Mouse (Mus musculus) forebrain, embryonic 16.5 days (tissue): ENCODE results near the gene Cct3. TPM values are rescaled to one million over a fixed set of nuclear protein-coding genes. Genes with fewer than 3 reads are reported as not detected.

Experiments
- ATAC-seq: fragments of 200-750 bp; cut with Nextera tagmentation; 2 replicates; pipeline ENCODE4 v1.8.0; 2017; ENCODE audit warnings: mild to moderate bottlenecking, moderate library complexity
- H3K27ac ChIP-seq: fragments of 300-500 bp; sonication (generic); 2 replicates; pipeline ENCODE4 v1.5.1; 2014; ENCODE audit warnings: low read length, control low read depth
- H3K27me3 ChIP-seq: fragments of 300-500 bp; sonication (generic); replicated peaks from 2 replicates; pipeline ENCODE4 v1.6.1; 2014; ENCODE audit warnings: low read length; ENCODE audit not compliant: control insufficient read depth, insufficient read depth
- H3K36me3 ChIP-seq: fragments of 300-500 bp; sonication (generic); 2 replicates; pipeline ENCODE4 v1.6.1; 2014; ENCODE audit not compliant: control insufficient read depth, insufficient read depth
- H3K4me1 ChIP-seq: fragments of 300-500 bp; sonication (generic); replicated peaks from 2 replicates; pipeline ENCODE4 v1.6.1; 2014; ENCODE audit warnings: low read length; ENCODE audit not compliant: control insufficient read depth, insufficient read depth
- H3K4me2 ChIP-seq: fragments of 300-500 bp; sonication (generic); 2 replicates; pipeline ENCODE4 v1.6.1; 2014; ENCODE audit warnings: mild to moderate bottlenecking, low read length, control low read depth
- H3K4me3 ChIP-seq: fragments of 300-500 bp; sonication (generic); replicated peaks from 2 replicates; pipeline ENCODE4 v1.5.1; 2014; ENCODE audit warnings: mild to moderate bottlenecking, low read length, control low read depth
- H3K9ac ChIP-seq: fragments of 300-500 bp; sonication (generic); replicated peaks from 2 replicates; pipeline ENCODE4 v1.6.1; 2014; ENCODE audit warnings: low read depth, low read length, control low read depth
- H3K9me3 ChIP-seq: fragments of 300-500 bp; sonication (generic); 2 replicates; pipeline ENCODE4 v1.6.1; 2016; ENCODE audit warnings: low read length; ENCODE audit not compliant: control insufficient read depth
- WGBS: fragments of 180-500 bp; shearing (Covaris S2); extraction: QIAGEN DNeasy Blood & Tissue Kit; methylation state at CpG from one replicate; pipeline ENCODE4 v1.1.7; 2014; 5-methylcytosine and 5-hydroxymethylcytosine counted together
- polyA plus RNA-seq: library from polyadenylated mRNA; unstranded; fragments of >200 nt; fragmentation: Nextera tagmentation; extraction: Ambion mirVana; gene quantifications from 2 replicates; pipeline ENCODE4 v1.2.1, GENCODE M21; 2015

Gene Cct3
- polyA plus RNA-seq, 1 experiment from 2014 or later: 517 TPM

DNA sequence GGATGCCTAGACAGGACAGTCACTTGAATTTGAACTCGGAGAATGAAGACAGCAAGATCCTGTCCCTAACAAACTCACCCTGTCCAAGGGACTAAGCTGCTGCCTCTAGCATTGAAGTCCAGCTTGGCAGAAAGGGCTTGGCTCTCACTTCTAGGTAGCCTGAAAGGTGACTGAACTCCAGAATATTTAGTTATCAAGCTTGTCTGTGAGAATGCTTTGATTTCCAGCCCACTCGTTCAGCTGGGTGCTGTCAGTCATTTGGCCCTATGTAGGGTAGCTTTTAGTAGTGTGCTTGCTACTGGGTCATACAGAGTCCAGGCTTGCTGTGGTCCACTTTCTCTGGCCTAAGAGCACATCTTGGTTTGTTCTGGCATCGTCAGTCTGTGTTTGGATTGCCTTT, 42.1 kb downstream of the Cct3 start:
- H3K4me2 ChIP-seq: no peak overlapping the region
- ATAC-seq: no peak
- WGBS: 67% methylated on average over 3 of the region's 3 CpGs
- H3K9ac ChIP-seq: no peak overlapping the region
- no peak overlapping the region for H3K4me3 ChIP-seq
- H3K4me1 ChIP-seq: peaks cover 20% of the 10 kb centered on the region
- H3K9me3 ChIP-seq: no peaks in the 10 kb centered on the region
- H3K27ac ChIP-seq: no peak overlapping the region
- peaks cover 20% of the 10 kb centered on the region for H3K36me3 ChIP-seq
- no peaks in the 10 kb centered on the region for H3K27me3 ChIP-seq

DNA sequence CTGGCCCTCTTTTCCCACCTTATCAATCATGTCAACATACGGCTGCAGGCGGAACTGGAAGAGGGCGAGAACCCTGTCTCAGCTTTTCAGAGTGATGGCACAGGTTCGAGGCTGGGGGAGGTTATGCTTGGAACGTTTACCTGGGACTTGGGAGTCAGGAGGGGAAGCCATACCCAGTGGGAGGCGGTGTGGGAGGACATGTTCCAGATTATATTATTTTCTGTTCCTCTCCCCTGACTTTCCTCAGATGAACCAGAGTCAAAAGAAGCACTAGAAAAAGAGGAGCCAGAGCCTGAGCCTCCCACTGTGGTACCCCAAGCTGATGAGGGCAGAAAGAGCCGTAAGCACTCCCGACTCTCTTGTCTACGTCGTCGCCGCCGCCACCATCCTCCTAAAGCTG, 53.8 kb downstream of the Cct3 start:
- no peak overlapping the region for H3K9ac ChIP-seq
- no peak overlapping the region for H3K4me3 ChIP-seq
- 96% methylated on average over 13 of the region's 13 CpGs for WGBS
- no peaks in the 10 kb centered on the region for H3K27me3 ChIP-seq
- peaks cover 72% of the 10 kb centered on the region for H3K36me3 ChIP-seq
- H3K4me2 ChIP-seq: no peak overlapping the region
- H3K27ac ChIP-seq: no peak overlapping the region
- H3K4me1 ChIP-seq: no peaks in the 10 kb centered on the region
- no peaks in the 10 kb centered on the region for H3K9me3 ChIP-seq
- ATAC-seq: no peak

DNA sequence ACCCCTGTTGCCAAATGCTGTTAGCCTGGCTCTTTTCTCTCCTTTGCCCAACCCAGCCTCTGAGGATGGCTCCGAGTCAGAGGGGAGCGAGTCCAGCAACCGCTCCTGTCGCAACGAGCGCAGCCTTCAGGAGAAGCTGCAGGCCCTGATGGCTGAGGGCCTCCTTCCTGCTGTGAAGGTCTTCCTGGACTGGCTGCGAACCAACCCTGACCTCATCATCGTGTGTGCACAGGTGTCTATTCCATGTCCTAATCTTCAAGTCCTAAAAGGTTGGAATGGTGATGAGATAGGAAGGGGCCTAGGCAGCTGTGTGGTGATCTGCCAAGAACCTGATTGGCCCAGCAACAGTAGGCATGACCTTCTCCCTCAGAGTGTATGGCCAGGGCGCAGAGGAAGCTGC, 56.0 kb downstream of the Cct3 start:
- Histone ChIP-seq H3K4me1 (no peaks in the 10 kb centered on the region), H3K4me2 (no peak overlapping the region), H3K27ac (no peak overlapping the region), H3K27me3 (no peaks in the 10 kb centered on the region), H3K9me3 (no peaks in the 10 kb centered on the region), H3K36me3 (peaks cover 74% of the 10 kb centered on the region), H3K4me3 (no peak overlapping the region), H3K9ac (no peak overlapping the region)
- no peak for ATAC-seq
- 94% methylated on average over 9 of the region's 9 CpGs for WGBS

DNA sequence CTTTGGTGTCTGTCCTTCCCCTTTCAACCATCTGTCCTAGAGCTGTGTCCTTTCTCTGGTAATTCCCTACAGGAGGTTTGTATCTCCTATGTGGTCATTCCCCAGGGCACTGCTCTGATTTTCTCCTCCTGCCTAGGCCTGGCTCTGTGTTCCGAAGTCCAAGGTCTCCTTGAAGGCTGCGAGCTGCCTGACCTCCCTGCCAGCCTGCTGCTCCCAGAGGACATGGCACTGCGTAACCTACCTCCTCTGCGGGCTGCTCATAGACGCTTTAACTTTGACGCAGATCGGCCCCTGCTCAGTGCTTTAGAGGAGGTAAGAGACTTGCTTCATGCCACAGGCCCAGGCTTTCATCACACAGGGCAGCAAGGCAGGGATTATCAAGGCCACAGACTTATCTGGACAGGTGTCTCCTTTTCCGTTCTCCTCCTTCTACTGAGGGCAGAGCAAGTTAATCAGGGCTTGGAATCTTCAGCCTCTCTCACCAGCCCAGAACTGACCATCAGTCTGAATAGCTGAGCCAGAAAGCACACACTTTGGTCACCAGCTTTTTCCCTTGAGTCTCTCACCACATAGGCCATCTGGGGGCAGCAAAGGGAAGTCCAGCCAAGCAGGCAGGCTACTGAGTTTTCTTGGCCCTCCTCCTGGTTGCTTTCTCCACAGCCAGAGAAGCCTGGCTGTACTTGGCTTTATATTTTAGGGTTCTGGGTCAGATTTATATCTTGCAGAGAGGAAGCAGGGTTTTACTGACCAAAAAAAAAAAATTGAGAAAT, 57.7 kb downstream of the Cct3 start:
- Histone ChIP-seq H3K4me1 (no peaks in the 10 kb centered on the region), H3K4me2 (no peak overlapping the region), H3K4me3 (no peak overlapping the region), H3K36me3 (peaks cover 76% of the 10 kb centered on the region), H3K9me3 (no peaks in the 10 kb centered on the region), H3K27me3 (no peaks in the 10 kb centered on the region), H3K27ac (no peak overlapping the region), H3K9ac (no peak overlapping the region)
- no peak for ATAC-seq
- WGBS: 95% methylated on average over 8 of the region's 8 CpGs

DNA sequence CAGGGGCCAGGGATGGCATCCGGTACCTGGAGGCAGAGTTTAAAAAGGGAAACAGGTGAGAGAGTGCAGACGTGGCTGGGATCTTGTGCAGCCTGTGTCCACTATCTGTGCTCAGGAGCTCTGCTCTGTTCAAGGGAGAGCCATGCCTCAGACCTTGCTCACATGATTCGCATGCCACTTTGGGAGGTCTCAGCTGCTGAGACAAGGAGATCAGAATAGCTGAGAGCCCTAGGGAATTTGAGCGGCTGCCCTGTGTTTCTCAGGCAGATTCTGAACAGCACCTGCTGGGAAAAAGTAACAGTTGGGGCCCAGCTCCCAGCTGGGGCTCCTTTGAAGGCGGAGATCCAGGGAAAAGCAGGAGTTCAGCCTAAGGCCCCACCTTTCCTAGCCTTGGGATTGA, 62.7 kb downstream of the Cct3 start:
- Histone ChIP-seq H3K36me3 (peaks cover 59% of the 10 kb centered on the region), H3K9me3 (no peaks in the 10 kb centered on the region), H3K27ac (no peak overlapping the region), H3K4me1 (no peaks in the 10 kb centered on the region), H3K9ac (no peak overlapping the region), H3K4me3 (no peak overlapping the region), H3K27me3 (no peaks in the 10 kb centered on the region), H3K4me2 (no peak overlapping the region)
- no peak for ATAC-seq
- 75% methylated on average over 5 of the region's 5 CpGs for WGBS

DNA sequence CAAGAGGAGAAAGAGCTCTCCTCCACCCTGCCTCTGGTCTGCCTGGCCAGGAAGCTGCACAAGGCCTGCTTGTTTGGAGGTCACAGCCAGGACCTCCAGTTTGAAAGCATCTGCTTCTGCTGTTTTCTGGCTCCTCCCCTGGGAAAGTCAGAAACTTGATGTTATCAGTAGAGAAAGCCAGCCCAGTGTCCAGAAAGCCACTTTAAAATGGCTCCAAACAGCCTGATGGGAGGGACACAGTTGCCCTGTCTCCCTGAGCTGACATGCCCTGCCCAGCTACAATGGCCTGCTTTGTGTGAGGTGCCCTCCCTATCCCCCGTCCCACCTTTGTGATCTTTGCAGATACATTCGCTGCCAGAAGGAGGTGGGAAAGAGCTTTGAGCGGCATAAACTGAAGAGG, 63.1 kb downstream of the Cct3 start:
- Histone ChIP-seq H3K4me1 (no peaks in the 10 kb centered on the region), H3K4me3 (no peak overlapping the region), H3K9me3 (no peaks in the 10 kb centered on the region), H3K27me3 (no peaks in the 10 kb centered on the region), H3K27ac (no peak overlapping the region), H3K4me2 (no peak overlapping the region), H3K36me3 (peaks cover 55% of the 10 kb centered on the region), H3K9ac (no peak overlapping the region)
- WGBS: 63% methylated on average over 3 of the region's 3 CpGs
- no peak for ATAC-seq

DNA sequence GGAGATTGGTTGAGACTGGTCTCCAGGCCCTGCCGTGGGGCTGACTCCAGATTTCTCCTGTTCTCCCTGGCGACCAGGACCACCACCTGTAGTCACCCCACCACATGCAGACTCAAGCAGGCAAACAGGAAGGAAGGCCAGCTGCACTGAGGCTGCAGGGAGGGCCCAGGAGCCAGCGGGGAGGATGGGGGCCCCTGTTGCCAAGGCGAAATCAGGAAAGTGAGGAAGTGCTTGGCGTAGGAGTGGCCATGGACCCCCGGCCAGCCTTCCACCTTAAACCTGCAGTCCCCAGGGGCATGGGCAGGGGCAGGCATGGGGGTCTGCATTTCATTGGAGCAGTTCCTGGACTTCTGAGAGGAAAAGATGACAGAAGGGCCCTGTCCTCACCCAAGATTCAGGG, 64.2 kb downstream of the Cct3 start:
- H3K36me3 ChIP-seq: peaks cover 44% of the 10 kb centered on the region
- WGBS: 78% methylated on average over 6 of the region's 6 CpGs
- H3K4me3 ChIP-seq: no peak overlapping the region
- no peak overlapping the region for H3K9ac ChIP-seq
- H3K4me1 ChIP-seq: no peaks in the 10 kb centered on the region
- no peak overlapping the region for H3K4me2 ChIP-seq
- H3K27ac ChIP-seq: no peak overlapping the region
- no peaks in the 10 kb centered on the region; the same call in 1 of the 2 replicates for H3K27me3 ChIP-seq
- no peak for ATAC-seq
- H3K9me3 ChIP-seq: no peaks in the 10 kb centered on the region

DNA sequence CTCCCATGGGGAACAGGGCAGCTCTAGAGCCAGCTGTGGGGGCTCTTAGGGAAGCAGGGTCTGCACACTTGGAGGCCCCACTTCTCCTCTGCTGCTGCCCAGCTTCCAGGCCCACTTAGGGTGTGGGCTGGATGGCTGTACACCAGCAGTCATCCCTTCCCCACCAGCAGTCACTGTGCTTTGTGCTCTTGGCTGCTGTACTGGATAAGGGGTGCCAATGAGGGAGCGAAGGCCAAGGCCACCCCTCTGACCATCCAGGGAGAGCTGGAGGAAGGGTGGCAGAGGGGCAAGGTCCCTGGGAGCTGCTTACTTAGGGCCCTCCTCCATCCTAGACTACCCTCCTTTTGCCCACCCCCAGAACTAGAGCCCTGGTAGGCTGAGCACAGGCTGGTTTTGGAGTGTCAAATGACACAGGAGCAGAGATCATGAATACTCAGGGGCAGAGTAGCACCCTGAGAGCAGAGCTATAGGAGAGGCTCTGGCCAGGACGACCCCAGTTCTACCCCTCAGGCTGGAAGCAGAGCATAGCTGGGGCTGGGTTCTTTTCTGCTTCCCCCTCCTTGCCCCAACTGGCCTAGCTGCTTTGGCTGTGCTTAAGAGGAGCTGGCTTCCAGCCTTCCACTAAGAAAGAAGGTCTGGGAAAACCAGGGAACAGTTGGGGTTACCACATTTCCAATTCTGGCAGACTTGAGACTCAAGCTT, 64.8 kb downstream of the Cct3 start:
- 94% methylated on average over 2 of the region's 2 CpGs for WGBS
- Histone ChIP-seq H3K27me3 (no peaks in the 10 kb centered on the region; the same call in 1 of the 2 replicates), H3K4me3 (no peak overlapping the region), H3K9ac (no peak overlapping the region), H3K27ac (no peak overlapping the region), H3K4me1 (no peaks in the 10 kb centered on the region), H3K9me3 (no peaks in the 10 kb centered on the region), H3K4me2 (no peak overlapping the region), H3K36me3 (peaks cover 37% of the 10 kb centered on the region)
- ATAC-seq: no peak

DNA sequence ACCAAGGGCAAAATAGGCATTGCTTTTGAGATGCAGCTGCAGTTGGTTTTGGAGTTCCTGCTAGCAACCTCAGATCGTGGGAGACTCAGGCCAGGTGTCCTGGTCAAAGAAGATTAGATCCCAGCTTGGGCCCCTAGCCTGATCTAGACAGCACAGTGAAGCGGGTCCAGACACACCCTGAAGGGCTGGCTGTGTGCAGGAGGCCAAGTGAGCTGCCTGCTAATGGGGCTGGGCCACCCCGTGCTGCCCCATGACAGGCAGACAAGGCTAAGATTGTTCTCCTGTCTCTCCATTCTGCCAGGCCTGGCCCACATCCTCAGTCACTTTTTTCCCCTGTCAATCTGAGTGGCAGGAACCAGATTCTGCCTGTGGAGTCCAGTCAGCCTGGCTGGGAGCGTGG, 66.8 kb downstream of the Cct3 start:
- Histone ChIP-seq H3K4me2 (no peak overlapping the region), H3K4me3 (no peak overlapping the region), H3K27me3 (no peaks in the 10 kb centered on the region; the same call in 1 of the 2 replicates), H3K36me3 (peaks cover 24% of the 10 kb centered on the region), H3K9me3 (no peaks in the 10 kb centered on the region), H3K27ac (no peak overlapping the region), H3K4me1 (no peaks in the 10 kb centered on the region), H3K9ac (no peak overlapping the region)
- no peak for ATAC-seq
- 37% methylated on average over 4 of the region's 4 CpGs for WGBS
